Mouse (Mus musculus): ENCODE measurements at regions not wholly inside any gene's neighbourhood (a gene's known extent, or its start where the extent isn't known, plus 50 kb on each side); places are given as distances from the start of the nearest gene placed in this dataset.

DNA sequence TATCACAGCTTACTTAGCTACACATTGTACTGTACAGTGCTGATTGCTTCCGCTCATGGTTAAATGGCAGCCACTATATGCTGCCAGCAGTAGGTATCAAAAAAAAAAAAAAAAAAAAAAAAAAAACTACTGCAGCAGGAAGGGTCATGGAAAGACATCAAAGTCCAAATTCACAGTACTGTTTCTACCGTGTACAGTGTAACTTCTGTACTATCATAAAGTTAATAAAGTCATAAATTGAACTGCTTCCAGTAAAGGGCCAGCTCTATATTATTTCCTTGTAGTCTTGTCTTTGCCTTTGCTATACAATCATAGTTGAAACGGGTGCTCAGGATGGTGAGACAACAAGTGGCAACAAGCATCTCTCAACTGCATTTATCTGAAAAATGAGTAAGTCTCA lies 552.6 kb upstream of the Mpdz start:
- TF ChIP-seq CTCF (IDR thresholded peaks at IDR 0.05; ENCODE audit: extremely low read depth, insufficient read depth, insufficient read length, insufficient replicate concordance): no peak
- TF ChIP-seq POLR2A (IDR thresholded peaks at IDR 0.05; ENCODE audit: low read depth, low read length): no peak

Measured in spleen, adult 2 months (tissue).